Mouse (Mus musculus) midbrain, embryonic 13.5 days (tissue): ENCODE results near the gene Dgkz. TPM values are rescaled to one million over a fixed set of nuclear protein-coding genes. Genes with fewer than 3 reads are reported as not detected.

Source experiments
- ATAC-seq: fragments of 200-750 bp; cut with Nextera tagmentation; 2 replicates; pipeline ENCODE4 v1.8.0; 2017; ENCODE audit warnings: mild to moderate bottlenecking, moderate TSS enrichment, moderate library complexity
- H3K27ac ChIP-seq: fragments of 300-500 bp; sonication (generic); 2 replicates; pipeline ENCODE4 v1.5.1; 2015; ENCODE audit warnings: inconsistent platforms, mild to moderate bottlenecking, moderate library complexity
- H3K27me3 ChIP-seq: fragments of 300-500 bp; sonication (generic); 2 replicates; pipeline ENCODE4 v1.6.1; 2015; ENCODE audit warnings: mild to moderate bottlenecking, inconsistent platforms
- H3K36me3 ChIP-seq: fragments of 300-500 bp; sonication (generic); 2 replicates; pipeline ENCODE4 v1.6.1; 2015; ENCODE audit warnings: mild to moderate bottlenecking, inconsistent platforms
- H3K4me1 ChIP-seq: fragments of 300-500 bp; sonication (generic); replicated peaks from 2 replicates; pipeline ENCODE4 v1.6.1; 2015; ENCODE audit warnings: inconsistent platforms
- H3K4me2 ChIP-seq: fragments of 300-500 bp; sonication (generic); replicated peaks from 2 replicates; pipeline ENCODE4 v1.6.1; 2015; ENCODE audit warnings: moderate library complexity, mild to moderate bottlenecking, inconsistent platforms
- H3K4me3 ChIP-seq: fragments of 300-500 bp; sonication (generic); replicated peaks from 2 replicates; pipeline ENCODE4 v1.5.1; 2015; ENCODE audit warnings: mild to moderate bottlenecking, inconsistent platforms
- H3K9ac ChIP-seq: fragments of 300-500 bp; sonication (generic); replicated peaks from 2 replicates; pipeline ENCODE4 v1.6.1; 2015; ENCODE audit warnings: mild to moderate bottlenecking, inconsistent platforms
- H3K9me3 ChIP-seq: fragments of 300-500 bp; sonication (generic); 2 replicates; pipeline ENCODE4 v1.6.1; 2016; ENCODE audit warnings: mild to moderate bottlenecking, inconsistent platforms
- WGBS: fragments of 180-500 bp; shearing (Covaris S2); methylation state at CpG from one replicate; pipeline ENCODE4 v1.1.7; 2015; 5-methylcytosine and 5-hydroxymethylcytosine counted together
- polyA plus RNA-seq: library from polyadenylated mRNA; unstranded; fragments of >200 nt; fragmentation: Nextera tagmentation; extraction: Ambion mirVana; gene quantifications from 2 replicates; pipeline ENCODE4 v1.2.1, GENCODE M21; 2015

Gene Dgkz
- polyA plus RNA-seq, 1 experiment from 2014 or later, result 26.4 TPM

DNA sequence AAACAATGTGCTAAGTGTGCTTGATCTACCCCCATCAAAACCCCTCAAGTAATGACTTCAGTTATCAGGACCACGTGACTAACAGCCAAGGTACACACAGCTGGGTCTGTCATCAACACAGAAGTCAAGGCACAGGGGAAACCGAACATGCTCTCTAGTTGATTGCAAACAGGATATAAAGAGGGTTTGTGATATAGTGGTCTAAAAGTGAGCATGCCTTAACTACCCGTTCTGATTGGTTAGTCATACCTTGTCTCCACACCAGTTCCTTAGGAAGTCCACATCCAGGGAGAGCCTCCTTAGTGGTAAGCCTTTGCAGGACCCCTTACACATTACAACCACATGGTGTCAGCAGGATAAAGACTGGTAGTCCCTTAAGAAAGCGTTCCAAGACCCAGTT lies 55.5 kb downstream of the Dgkz start:
- H3K4me3 ChIP-seq, result no peak overlapping the region
- ATAC-seq, result no peak
- WGBS, result 80% methylated on average over 4 of the region's 4 CpGs
- H3K27ac ChIP-seq, result no peak overlapping the region
- H3K4me2 ChIP-seq, result no peak overlapping the region
- no peaks in the 10 kb centered on the region for H3K9me3 ChIP-seq
- no peak overlapping the region for H3K9ac ChIP-seq
- peaks cover 29% of the 10 kb centered on the region for H3K4me1 ChIP-seq
- H3K27me3 ChIP-seq, result peaks cover 53% of the 10 kb centered on the region
- peaks cover 41% of the 10 kb centered on the region for H3K36me3 ChIP-seq

DNA sequence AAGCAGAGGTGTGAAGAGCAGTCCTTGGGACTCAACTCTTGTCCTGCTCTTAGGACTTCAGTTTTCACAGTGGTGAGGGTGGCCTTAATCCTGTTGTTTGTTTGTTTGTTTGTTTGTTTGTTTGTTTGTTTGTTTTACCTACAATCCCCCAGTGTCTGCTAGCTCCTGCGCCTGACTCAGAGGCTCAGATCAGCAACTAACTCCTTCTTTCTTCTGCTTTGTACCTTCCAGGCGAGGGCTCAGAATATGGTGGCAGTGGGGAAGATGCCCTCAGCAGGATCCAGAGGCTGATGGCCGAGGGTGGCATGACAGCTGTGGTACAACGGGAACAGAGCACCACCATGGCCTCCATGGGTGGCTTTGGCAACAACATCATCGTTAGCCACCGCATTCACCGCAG lies 58.6 kb downstream of the Dgkz start:
- Histone ChIP-seq H3K9me3 (no peaks in the 10 kb centered on the region), H3K27ac (no peak overlapping the region), H3K36me3 (peaks cover 69% of the 10 kb centered on the region), H3K4me1 (peaks cover 11% of the 10 kb centered on the region), H3K4me3 (no peak overlapping the region), H3K9ac (no peak overlapping the region), H3K27me3 (peaks cover 22% of the 10 kb centered on the region), H3K4me2 (no peak overlapping the region)
- 96% methylated on average over 7 of the region's 7 CpGs for WGBS
- ATAC-seq, result no peak

DNA sequence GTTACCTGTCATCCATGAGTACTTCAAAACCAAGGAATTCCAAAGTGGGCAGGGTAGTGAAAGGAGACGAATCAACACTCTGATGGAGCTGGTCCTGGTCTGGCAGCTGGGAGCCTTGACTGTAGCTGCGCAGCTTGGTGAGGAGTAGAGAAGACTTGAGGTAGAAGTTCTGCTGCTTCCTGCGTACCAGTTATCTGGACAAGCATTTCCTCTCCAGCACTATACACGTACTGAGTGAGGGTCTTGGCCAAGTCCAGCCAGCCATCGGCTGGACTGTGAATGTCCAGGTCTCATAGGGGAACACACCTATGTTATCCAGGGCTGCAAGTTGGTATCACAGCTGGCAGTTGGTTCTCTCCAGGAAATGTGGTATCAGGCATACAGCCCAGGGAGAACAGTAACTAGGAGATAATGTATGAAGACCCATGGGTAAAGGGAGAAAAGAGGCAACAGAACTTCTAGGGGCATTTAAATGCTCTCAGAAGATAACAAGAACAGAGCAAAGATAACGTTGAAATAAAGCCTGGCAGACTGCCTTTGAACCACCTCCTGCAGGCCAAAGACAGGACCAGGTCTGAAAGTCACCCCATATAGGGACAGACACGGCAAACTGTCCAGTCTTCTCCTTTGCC lies 59.2 kb downstream of the Dgkz start:
- Histone ChIP-seq H3K4me2 (no peak overlapping the region), H3K9ac (no peak overlapping the region), H3K4me1 (peaks cover 6% of the 10 kb centered on the region), H3K4me3 (no peak overlapping the region), H3K9me3 (no peaks in the 10 kb centered on the region), H3K36me3 (peaks cover 76% of the 10 kb centered on the region), H3K27me3 (peaks cover 20% of the 10 kb centered on the region), H3K27ac (no peak overlapping the region)
- 93% methylated on average over 7 of the region's 7 CpGs for WGBS
- ATAC-seq, result no peak

GRCm38 (mm10) chr2:91913328-91914110 lies 62.1 kb downstream of the Dgkz start:
- Histone ChIP-seq H3K9ac (no peak overlapping the region), H3K4me3 (no peak overlapping the region), H3K9me3 (no peaks in the 10 kb centered on the region), H3K4me2 (no peak overlapping the region), H3K27me3 (no peaks in the 10 kb centered on the region), H3K36me3 (peaks cover 88% of the 10 kb centered on the region), H3K4me1 (no peaks in the 10 kb centered on the region), H3K27ac (no peak overlapping the region)
- no peak for ATAC-seq
- 89% methylated on average over 7 of the region's 7 CpGs for WGBS

DNA sequence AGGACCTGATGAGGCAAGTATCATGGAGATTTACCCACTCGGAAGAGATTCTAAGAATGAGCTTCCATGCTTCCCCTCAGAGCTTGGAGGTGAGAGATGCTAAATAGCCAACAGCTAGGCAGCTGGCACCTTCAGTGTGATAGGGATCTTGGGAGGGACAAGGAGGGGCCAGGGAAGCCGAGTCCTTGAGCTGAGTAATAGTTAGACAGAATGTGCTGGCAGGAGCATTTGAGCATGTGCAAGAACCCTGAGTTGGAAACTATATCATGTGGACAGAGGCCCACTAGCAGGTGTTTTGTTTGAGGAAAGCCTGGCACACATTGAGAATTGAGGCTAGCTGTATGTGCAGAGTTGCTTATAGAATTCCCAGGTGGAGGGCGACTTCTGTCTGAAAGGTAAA lies 63.0 kb downstream of the Dgkz start:
- H3K4me1 ChIP-seq, result no peaks in the 10 kb centered on the region
- no peak overlapping the region for H3K4me3 ChIP-seq
- H3K27me3 ChIP-seq, result no peaks in the 10 kb centered on the region
- H3K27ac ChIP-seq, result no peak overlapping the region
- no peak overlapping the region for H3K9ac ChIP-seq
- peaks cover 79% of the 10 kb centered on the region for H3K36me3 ChIP-seq
- WGBS, result 88% methylated on average over 3 of the region's 3 CpGs
- no peak overlapping the region for H3K4me2 ChIP-seq
- no peaks in the 10 kb centered on the region for H3K9me3 ChIP-seq
- no peak for ATAC-seq

DNA sequence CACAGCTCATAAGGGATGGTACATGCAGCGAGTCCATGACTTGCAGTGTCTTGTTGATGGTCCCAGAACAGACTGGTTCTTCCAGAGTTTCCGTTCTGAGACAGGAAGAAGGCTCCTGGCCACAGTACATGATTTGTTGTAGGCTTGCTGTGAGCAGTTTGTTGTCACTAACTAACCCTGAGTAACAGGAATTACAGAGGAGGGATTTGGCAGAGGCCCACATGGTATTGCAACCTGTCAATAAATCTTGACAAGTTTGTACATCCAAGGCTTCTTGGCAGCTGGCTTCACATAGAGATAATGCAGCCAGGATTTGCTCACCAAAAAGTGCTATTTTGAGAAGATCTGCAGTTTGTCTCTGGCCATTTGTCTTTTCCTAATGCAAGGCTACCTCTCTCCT lies 69.5 kb downstream of the Dgkz start:
- Histone ChIP-seq H3K4me1 (peaks cover 12% of the 10 kb centered on the region), H3K27ac (no peak overlapping the region), H3K4me3 (no peak overlapping the region), H3K9me3 (no peaks in the 10 kb centered on the region), H3K9ac (no peak overlapping the region), H3K27me3 (no peaks in the 10 kb centered on the region), H3K4me2 (no peak overlapping the region), H3K36me3 (peaks cover 34% of the 10 kb centered on the region)
- no peak for ATAC-seq
- 98% methylated on average over 2 of the region's 2 CpGs for WGBS

DNA sequence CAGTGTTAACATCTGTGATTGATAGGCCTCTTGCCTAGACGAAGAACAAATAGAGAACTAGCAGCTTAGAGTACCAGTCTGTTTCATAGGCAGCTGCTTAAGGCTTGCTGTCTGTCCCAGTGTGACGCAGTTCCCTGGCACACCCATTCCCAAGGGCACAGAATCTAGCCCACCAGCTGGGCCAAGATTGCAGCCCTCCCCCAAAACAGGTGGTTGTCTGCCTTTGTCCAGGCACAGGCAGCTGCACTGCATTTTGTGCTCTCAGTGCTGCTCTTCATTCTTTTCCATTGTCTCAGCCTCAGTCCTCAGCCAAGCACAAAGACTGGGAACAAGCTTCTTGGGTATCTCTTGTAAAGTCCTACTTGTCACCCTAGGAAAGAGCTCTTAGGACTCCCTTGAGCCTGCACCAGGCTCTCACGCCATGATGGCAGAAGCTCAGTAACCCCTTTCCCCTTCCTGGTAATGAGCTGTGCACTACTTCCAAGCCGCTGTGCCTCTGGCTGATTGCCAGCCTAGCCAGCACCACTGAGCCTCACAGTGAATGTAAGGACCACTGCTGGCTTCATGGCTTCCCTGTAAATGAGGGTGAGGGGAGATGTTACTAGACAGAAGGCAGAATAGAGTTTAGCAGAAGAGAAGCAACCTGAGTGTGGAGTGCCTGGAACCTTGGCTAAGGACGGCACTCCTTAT lies 70.9 kb downstream of the Dgkz start:
- H3K27me3 ChIP-seq, result no peaks in the 10 kb centered on the region
- WGBS, result 56% methylated on average over 5 of the region's 5 CpGs
- H3K4me1 ChIP-seq, result peaks cover 12% of the 10 kb centered on the region
- H3K9ac ChIP-seq, result no peak overlapping the region
- peaks cover 31% of the 10 kb centered on the region for H3K36me3 ChIP-seq
- peak overlapping the region; percentile 76 for H3K27ac ChIP-seq
- H3K4me2 ChIP-seq, result no peak overlapping the region
- no peaks in the 10 kb centered on the region for H3K9me3 ChIP-seq
- H3K4me3 ChIP-seq, result no peak overlapping the region
- ATAC-seq, result peak; percentile 45; the same call in 1 of the 2 replicates

DNA sequence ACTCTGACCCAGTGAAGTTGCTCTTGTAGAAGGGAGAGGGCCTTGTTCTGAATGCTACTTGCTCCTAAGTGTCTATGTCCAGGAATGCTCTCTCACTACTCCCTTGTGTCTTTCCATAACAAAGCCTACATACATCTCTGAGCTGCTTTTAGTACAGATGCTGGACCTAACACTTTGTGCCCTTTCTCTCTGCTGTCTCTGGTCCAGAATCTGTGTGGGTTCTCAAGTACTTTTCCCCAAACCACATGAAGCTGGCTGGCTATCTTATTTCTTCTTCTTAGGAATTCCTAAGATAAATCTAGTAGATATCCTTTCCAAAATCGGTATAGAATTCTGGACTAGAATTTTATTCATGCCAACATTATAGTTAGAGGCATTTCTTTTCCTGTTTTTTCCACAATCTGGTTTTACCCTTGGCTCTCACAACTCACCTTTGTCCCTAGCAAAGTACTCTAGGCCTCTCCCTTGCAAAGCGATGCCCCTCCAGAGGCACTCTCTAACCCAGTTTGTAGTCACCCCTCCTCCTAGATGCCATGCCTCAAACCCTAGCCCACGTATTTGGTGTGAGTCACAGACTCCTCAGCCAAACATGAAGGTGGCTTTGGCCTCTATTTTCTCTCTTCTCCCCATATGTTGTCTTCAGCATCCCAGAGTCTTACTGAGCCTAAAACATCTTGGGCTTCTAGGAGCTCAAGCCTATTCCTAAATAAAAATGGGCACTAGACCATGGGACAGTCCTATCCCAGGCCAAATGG lies 72.3 kb downstream of the Dgkz start:
- Histone ChIP-seq H3K27ac (no peak overlapping the region), H3K36me3 (peaks cover 30% of the 10 kb centered on the region), H3K9me3 (no peaks in the 10 kb centered on the region), H3K9ac (no peak overlapping the region), H3K4me2 (no peak overlapping the region), H3K4me3 (no peak overlapping the region), H3K27me3 (no peaks in the 10 kb centered on the region), H3K4me1 (peaks cover 12% of the 10 kb centered on the region)
- WGBS, result 96% methylated on average over 3 of the region's 3 CpGs
- no peak for ATAC-seq

DNA sequence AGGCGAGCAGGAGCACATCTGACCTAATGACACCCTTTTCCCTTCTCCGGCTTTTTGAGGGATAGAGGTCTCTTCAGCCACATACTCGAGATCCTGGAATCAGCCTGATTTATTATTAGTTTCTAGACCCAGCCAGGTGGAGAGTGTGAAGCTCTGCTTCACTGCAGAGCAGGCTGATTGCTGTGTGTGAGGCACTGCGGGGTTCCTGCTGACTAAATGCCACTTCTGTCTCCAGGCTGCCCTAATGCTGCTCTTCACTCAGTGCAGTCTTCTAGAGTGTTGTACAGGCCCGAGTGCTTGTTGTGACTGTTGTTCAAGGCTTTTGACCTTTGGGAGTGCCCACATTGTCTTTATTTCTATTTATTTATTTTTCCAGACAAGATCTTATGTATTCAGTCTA lies 73.3 kb downstream of the Dgkz start:
- peaks cover 12% of the 10 kb centered on the region for H3K4me1 ChIP-seq
- WGBS, result 60% methylated on average over 5 of the region's 5 CpGs

DNA sequence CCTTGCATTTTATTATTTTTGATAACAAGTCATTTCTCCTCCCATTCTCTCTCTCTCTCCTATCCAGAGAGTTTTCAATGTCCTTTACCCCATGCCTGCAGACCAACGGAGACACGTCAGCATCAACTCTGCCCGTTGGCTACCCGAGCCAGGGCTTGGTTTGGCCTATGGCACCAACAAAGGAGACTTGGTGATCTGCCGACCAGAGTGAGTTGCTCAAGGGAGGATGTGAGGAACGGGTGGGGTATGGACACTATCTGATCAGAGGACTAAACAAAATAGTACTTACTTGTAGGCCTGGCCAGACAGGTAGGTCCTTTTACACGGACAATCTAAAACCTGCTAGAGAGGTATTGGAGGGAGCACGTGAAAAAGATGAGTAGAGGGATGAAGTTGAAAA lies 75.2 kb downstream of the Dgkz start:
- Histone ChIP-seq H3K4me1 (peaks cover 12% of the 10 kb centered on the region), H3K9me3 (no peaks in the 10 kb centered on the region), H3K27me3 (no peaks in the 10 kb centered on the region), H3K27ac (no peak overlapping the region), H3K9ac (no peak overlapping the region), H3K36me3 (peaks cover 22% of the 10 kb centered on the region), H3K4me2 (no peak overlapping the region), H3K4me3 (no peak overlapping the region)
- no peak for ATAC-seq
- WGBS, result 96% methylated on average over 8 of the region's 8 CpGs

More for the DNA sequence above, 73.3 kb downstream of the Dgkz start:
- H3K9me3 ChIP-seq, result no peaks in the 10 kb centered on the region
- H3K27ac ChIP-seq, result no peak overlapping the region
- H3K36me3 ChIP-seq, result peaks cover 30% of the 10 kb centered on the region
- no peak overlapping the region for H3K4me2 ChIP-seq
- H3K9ac ChIP-seq, result no peak overlapping the region
- H3K27me3 ChIP-seq, result no peaks in the 10 kb centered on the region
- ATAC-seq, result no peak
- H3K4me3 ChIP-seq, result no peak overlapping the region

DNA sequence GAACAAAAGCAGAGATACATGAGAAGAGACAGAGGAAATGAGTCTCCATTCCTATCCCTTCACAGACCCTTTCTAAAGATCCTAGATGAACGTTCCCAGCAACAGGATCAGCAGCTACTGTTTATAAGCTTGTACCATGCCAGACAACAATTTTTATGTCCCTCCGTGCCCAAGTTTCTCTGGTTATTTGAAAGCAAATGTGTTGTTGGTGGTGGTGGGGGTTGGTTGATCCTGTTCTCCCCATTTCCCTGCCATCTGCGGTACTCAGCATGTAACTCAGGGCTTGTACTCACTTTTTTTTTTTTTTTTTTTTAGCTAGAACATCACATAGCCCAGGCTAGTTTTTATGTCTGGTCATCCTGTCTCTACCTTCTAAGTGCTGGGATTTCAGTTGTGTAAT lies 76.5 kb downstream of the Dgkz start:
- Histone ChIP-seq H3K4me1 (peaks cover 2% of the 10 kb centered on the region; the same call in 1 of the 2 replicates), H3K9me3 (no peaks in the 10 kb centered on the region), H3K27me3 (no peaks in the 10 kb centered on the region), H3K9ac (no peak overlapping the region), H3K4me3 (no peak overlapping the region), H3K4me2 (no peak overlapping the region), H3K27ac (no peak overlapping the region), H3K36me3 (peaks cover 21% of the 10 kb centered on the region)
- no peak for ATAC-seq
- WGBS, result 89% methylated on average over 3 of the region's 3 CpGs

- Histone ChIP-seq H3K36me3 (peaks cover 21% of the 10 kb centered on the region), H3K9ac (no peak overlapping the region), H3K27me3 (no peaks in the 10 kb centered on the region), H3K9me3 (no peaks in the 10 kb centered on the region), H3K27ac (no peak overlapping the region), H3K4me2 (no peak overlapping the region), H3K4me3 (no peak overlapping the region), H3K4me1 (no peaks in the 10 kb centered on the region)
- no peak for ATAC-seq
Observed at GRCm38 (mm10) chr2:91897968-91898367, 77.7 kb downstream of the Dgkz start.
